Mouse (Mus musculus) kidney, embryonic 16.5 days (tissue): ENCODE measurements around the gene Spock2. TPM values are rescaled to one million over a fixed set of nuclear protein-coding genes. Genes with fewer than 3 reads are reported as not detected.

ENCODE experiments used
- ATAC-seq: fragments of 200-750 bp; cut with Nextera tagmentation; 2 replicates; pipeline ENCODE4 v1.8.0; 2017; ENCODE audit warnings: moderate TSS enrichment; ENCODE audit not compliant: low FRiP score, low TSS enrichment
- H3K27ac ChIP-seq: fragments of 300-500 bp; sonication (generic); 2 replicates; pipeline ENCODE4 v1.5.1; 2014; ENCODE audit warnings: low read length
- H3K27me3 ChIP-seq: fragments of 300-500 bp; sonication (generic); 2 replicates; pipeline ENCODE4 v1.6.1; 2014; ENCODE audit warnings: low read length, control low read depth, mixed read lengths; ENCODE audit not compliant: insufficient read depth
- H3K36me3 ChIP-seq: fragments of 300-500 bp; sonication (generic); 2 replicates; pipeline ENCODE4 v1.6.1; 2014; ENCODE audit warnings: low read length, control low read depth, mixed read lengths; ENCODE audit not compliant: insufficient read depth
- H3K4me1 ChIP-seq: fragments of 300-500 bp; sonication (generic); 2 replicates; pipeline ENCODE4 v1.6.1; 2014; ENCODE audit warnings: low read length, control low read depth, mixed read lengths; ENCODE audit not compliant: insufficient read depth
- H3K4me2 ChIP-seq: fragments of 300-500 bp; sonication (generic); replicated peaks from 2 replicates; pipeline ENCODE4 v1.6.1; 2014; ENCODE audit warnings: low read depth, low read length
- H3K4me3 ChIP-seq: fragments of 300-500 bp; sonication (generic); 2 replicates; pipeline ENCODE4 v1.5.1; 2014; ENCODE audit warnings: mild to moderate bottlenecking, low read length
- H3K9ac ChIP-seq: fragments of 300-500 bp; sonication (generic); replicated peaks from 2 replicates; pipeline ENCODE4 v1.6.1; 2014; ENCODE audit warnings: low read length
- H3K9me3 ChIP-seq: fragments of 300-500 bp; sonication (generic); 2 replicates; pipeline ENCODE4 v1.6.1; 2016; ENCODE audit warnings: low read length, control low read depth
- WGBS: fragments of 180-500 bp; shearing (Covaris S2); extraction: QIAGEN DNeasy Blood & Tissue Kit; methylation state at CpG from one replicate; pipeline ENCODE4 v1.1.7; 2014; 5-methylcytosine and 5-hydroxymethylcytosine counted together
- polyA plus RNA-seq: library from polyadenylated mRNA; unstranded; fragments of >200 nt; fragmentation: Nextera tagmentation; extraction: Ambion mirVana; gene quantifications from 2 replicates; pipeline ENCODE4 v1.2.1, GENCODE M21; 2015

Spock2 gene
- polyA plus RNA-seq, 1 experiment from 2014 or later = 47.1 TPM

DNA sequence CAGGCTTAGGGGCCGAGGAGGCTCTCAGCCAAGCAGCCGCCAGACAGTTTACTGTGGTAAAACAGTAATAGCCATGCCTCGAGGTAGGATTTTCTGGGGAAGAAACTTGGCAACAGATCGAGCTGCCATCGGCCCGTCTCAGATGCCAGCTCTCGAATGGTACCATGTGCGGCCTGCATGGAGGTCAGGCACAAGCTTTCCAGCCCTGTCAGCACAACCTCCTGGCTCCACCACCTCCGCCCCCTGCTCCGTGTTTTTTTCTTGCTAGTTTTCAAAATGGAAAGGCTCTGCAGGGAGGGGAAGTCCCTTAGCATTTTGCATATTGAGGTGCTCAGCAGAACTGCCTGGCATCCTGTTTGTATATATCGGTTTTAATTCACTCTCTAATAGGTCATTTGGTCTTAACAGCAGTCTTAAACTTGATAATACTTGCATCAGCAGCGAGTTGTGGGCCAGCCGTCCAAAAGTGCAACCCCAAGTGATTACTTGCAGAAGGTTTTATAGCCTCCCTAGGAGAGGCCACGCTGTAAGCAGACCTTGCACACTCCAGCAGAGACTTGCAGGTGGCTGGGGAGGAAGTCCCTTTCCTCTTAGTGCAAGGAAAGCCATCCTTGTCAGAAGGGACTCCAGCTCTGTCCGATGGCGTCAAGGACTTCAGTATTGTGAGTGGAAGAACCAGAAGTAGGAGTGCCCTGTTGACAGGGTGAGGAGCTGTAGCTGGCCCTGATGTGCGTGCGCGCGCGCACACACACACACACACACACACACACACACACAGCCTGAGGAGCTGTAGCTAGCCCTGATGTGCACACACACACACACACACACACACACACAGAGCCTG, 24.8 kb upstream of the Spock2 start:
- Histone ChIP-seq H3K4me2 (no peak overlapping the region), H3K9ac (no peak overlapping the region), H3K9me3 (no peaks in the 10 kb centered on the region), H3K36me3 (no peaks in the 10 kb centered on the region), H3K4me1 (peaks cover 50% of the 10 kb centered on the region), H3K27ac (peak overlapping the region; percentile 68), H3K27me3 (no peaks in the 10 kb centered on the region), H3K4me3 (no peak overlapping the region)
- ATAC-seq = 0 out of 2 replicates have a peak, but pooled peaks have one; percentile 12
- 34% methylated on average over 21 of the region's 21 CpGs for WGBS

DNA sequence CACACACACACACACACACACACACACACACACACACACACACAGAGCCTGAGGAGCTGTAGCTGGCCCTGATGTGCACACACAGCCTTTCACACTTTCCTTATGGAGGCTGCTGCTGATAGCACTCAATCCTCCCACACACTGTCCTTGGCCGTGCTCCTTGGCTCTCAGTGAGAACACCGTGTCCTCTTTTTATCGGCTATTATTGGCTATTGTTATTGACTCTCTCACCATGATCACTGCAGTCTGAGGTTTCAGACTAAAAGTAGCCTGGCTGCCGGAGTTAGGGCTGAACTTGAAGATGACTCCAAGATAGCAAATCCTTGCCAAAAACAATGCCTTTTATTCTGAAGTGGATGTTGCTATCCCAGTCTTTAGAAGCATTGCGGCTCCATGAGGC, 24.1 kb upstream of the Spock2 start:
- Histone ChIP-seq H3K27me3 (no peaks in the 10 kb centered on the region), H3K27ac (no peak overlapping the region; the same call in 1 of the 2 replicates), H3K4me2 (no peak overlapping the region), H3K4me3 (no peak overlapping the region), H3K36me3 (no peaks in the 10 kb centered on the region), H3K4me1 (peaks cover 50% of the 10 kb centered on the region), H3K9ac (no peak overlapping the region), H3K9me3 (no peaks in the 10 kb centered on the region)
- 30% methylated on average over 5 of the region's 5 CpGs for WGBS
- 0 out of 2 replicates have a peak, but pooled peaks have one; percentile 10 for ATAC-seq

DNA sequence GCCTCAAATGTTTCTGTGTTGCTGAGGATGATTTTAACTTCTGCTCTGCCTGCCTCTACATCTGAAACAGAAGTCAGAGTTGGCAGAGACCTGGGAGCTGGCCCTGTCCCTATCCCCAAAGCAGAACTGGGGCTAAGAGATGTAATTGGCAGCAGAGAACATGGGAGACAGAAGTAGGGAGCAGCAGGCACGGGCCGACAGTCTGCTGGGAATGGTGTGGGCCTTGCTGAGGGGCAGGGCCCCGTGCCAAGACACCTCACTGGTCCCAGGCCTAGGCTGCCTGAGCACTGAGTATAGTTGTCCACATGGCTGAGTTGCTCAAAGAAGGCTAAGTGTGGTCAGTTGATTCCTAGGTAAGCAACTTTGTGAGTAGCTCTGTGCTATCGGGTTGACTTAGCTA, 22.0 kb upstream of the Spock2 start:
- Histone ChIP-seq H3K4me3 (no peak overlapping the region), H3K27me3 (no peaks in the 10 kb centered on the region), H3K36me3 (no peaks in the 10 kb centered on the region), H3K27ac (no peak overlapping the region), H3K9ac (no peak overlapping the region), H3K9me3 (no peaks in the 10 kb centered on the region), H3K4me1 (peaks cover 31% of the 10 kb centered on the region), H3K4me2 (no peak overlapping the region)
- no peak for ATAC-seq
- 88% methylated on average over 4 of the region's 4 CpGs for WGBS

DNA sequence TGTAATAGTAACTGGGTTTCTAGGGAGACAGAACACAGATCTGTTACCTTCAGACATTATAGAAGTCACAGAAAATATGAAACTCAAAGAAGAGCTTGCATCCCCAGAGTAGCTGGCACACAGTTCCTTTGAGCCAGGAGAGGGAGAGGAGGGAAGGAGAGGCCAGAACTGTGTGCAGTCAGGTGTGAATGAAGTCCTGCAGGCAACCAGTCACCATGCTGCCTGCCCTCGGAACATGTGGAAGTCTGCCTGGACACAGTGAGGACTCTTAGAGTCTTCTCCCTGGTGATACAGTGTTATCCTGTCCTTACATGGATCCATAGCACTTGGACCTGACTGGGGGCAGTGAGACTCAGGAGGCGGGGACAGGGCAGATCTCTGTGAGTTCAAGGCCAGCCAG, 13.7 kb upstream of the Spock2 start:
- Histone ChIP-seq H3K4me1 (peaks cover 23% of the 10 kb centered on the region), H3K9ac (no peak overlapping the region), H3K36me3 (no peaks in the 10 kb centered on the region), H3K9me3 (no peaks in the 10 kb centered on the region), H3K27ac (no peak overlapping the region), H3K4me2 (no peak overlapping the region), H3K27me3 (no peaks in the 10 kb centered on the region), H3K4me3 (no peak overlapping the region)
- ATAC-seq = no peak
- 65% methylated on average over 2 of the region's 2 CpGs for WGBS

DNA sequence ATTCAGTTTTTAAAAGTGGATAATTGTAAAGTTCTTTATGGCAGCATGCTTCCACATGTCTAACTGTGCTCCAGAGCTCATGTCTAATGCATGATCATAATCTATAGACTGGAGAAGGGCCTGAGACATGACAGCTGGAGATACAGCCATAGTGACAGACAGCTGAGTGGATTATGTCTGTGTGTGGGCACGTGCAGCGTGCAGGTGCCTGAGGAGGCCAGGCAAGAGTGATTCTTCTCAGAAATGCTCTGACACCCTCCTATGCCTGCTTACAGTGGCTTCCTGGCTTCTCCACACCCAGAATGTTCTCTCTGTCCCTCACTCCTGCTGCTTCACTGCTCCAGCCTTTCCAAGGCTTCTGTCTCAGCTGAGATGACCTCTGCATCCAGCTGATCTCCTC, 12.3 kb upstream of the Spock2 start:
- Histone ChIP-seq H3K9ac (no peak overlapping the region), H3K4me2 (no peak overlapping the region), H3K4me3 (no peak overlapping the region), H3K27me3 (no peaks in the 10 kb centered on the region), H3K27ac (no peak overlapping the region), H3K9me3 (no peaks in the 10 kb centered on the region), H3K4me1 (peaks cover 37% of the 10 kb centered on the region), H3K36me3 (no peaks in the 10 kb centered on the region)
- WGBS = 86% methylated on average over 2 of the region's 2 CpGs
- no peak for ATAC-seq

DNA sequence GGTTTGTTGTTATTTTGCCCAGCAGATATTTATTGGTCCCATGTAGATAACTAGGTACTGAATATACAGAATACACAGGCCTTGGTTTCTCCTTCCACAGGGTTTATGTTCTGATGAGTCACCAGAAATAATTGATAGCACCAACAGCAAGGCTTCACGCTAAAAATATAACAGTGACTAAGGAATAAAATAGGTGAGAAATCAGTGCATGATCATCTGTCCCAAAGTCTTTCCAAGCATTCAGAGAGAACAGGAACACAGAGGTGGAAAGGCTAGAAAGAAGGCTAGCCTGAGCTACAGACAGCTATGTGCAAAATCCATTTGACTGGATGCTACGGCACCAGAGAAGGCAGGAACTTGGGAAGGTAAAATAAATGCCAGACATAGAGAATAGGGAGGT, 10.5 kb upstream of the Spock2 start:
- H3K27ac ChIP-seq = peak overlapping the region; percentile 63; the same call in 1 of the 2 replicates
- peaks cover 38% of the 10 kb centered on the region for H3K4me1 ChIP-seq
- H3K4me2 ChIP-seq = no peak overlapping the region
- 66% methylated on average over 2 of the region's 2 CpGs for WGBS
- no peaks in the 10 kb centered on the region for H3K27me3 ChIP-seq
- 0 out of 2 replicates have a peak, but pooled peaks cover under 1% of the 10 kb centered on the region for H3K36me3 ChIP-seq
- H3K9ac ChIP-seq = no peak overlapping the region
- ATAC-seq = no peak
- H3K9me3 ChIP-seq = no peaks in the 10 kb centered on the region
- no peak overlapping the region for H3K4me3 ChIP-seq

DNA sequence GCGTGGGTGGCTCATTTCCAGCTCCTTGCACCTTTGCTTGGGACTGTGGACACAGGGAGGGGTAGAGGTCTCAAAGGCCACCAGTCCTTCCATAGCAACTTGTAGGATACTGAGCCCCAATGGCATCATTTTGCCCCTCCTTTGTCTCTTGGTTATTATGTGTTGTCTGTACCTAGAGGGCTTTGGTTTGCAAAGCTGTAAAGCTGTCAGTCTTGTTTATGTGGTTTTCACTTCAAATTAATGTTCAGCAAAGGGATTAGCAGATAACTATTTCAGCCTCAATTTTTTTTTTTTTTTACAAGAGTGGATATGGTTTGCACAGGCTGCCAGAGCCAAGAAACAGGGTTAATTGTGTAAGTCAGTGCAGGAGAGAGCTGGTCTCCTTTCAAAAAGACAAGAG, 9.7 kb upstream of the Spock2 start:
- Histone ChIP-seq H3K9ac (no peak overlapping the region), H3K27me3 (no peaks in the 10 kb centered on the region), H3K27ac (peak overlapping the region; percentile 63), H3K36me3 (0 out of 2 replicates have a peak, but pooled peaks cover 4% of the 10 kb centered on the region), H3K4me3 (no peak overlapping the region), H3K9me3 (no peaks in the 10 kb centered on the region), H3K4me2 (no peak overlapping the region), H3K4me1 (peaks cover 38% of the 10 kb centered on the region)
- no peak for ATAC-seq
- WGBS = 22% methylated on average over 1 of the region's 1 CpGs

DNA sequence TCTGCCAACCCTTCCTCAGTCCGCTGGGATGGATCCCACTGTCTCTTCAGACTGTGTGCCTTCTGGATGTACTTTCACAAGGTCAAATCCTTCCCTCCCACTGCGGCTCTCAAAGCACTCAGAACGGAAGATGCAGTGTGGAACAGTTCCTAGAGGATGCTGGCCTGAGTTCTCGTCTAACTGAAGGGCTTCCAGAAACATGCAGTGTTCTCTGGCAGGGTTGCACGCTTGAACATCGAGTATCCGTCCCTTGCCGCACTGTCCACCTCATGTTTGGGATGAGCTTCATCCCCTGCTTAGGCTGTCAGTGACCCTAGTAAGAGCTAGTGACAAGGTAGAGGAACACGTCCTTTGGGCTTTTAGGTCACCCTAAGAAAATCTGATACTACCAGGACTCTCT, 8.9 kb upstream of the Spock2 start:
- 71% methylated on average over 9 of the region's 9 CpGs for WGBS
- no peak overlapping the region for H3K4me2 ChIP-seq
- no peak overlapping the region for H3K4me3 ChIP-seq
- H3K4me1 ChIP-seq = peaks cover 35% of the 10 kb centered on the region
- H3K9me3 ChIP-seq = no peaks in the 10 kb centered on the region
- no peak for ATAC-seq
- H3K9ac ChIP-seq = no peak overlapping the region
- H3K27me3 ChIP-seq = no peaks in the 10 kb centered on the region
- 0 out of 2 replicates have a peak, but pooled peaks cover 4% of the 10 kb centered on the region for H3K36me3 ChIP-seq
- peak overlapping the region; percentile 59 for H3K27ac ChIP-seq

DNA sequence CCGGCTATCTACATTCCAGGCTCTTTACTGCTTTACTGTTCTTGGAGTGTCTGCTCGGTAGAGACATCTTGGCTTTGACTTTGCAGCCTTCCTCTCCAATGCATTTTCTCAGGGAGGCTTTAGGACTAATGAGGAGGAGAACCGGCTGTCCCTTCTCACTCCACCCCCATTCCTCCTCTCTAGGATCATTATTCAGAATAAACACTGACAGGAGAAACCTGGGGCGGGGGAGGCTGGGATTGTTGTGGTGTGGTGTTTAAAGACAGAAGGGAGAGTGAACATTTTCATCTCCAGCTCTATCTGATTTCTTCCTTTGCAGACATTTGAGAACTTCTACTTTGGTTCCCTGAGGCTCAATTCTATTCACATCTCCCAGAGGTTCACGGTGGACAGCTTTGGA, 8.2 kb upstream of the Spock2 start:
- ATAC-seq = 0 out of 2 replicates have a peak, but pooled peaks have one; percentile 10
- H3K4me3 ChIP-seq = no peak overlapping the region
- H3K27ac ChIP-seq = peak overlapping the region; percentile 31
- no peaks in the 10 kb centered on the region for H3K27me3 ChIP-seq
- 33% methylated on average over 5 of the region's 5 CpGs for WGBS
- H3K36me3 ChIP-seq = 0 out of 2 replicates have a peak, but pooled peaks cover 4% of the 10 kb centered on the region
- no peak overlapping the region for H3K4me2 ChIP-seq
- H3K9me3 ChIP-seq = no peaks in the 10 kb centered on the region
- no peak overlapping the region for H3K9ac ChIP-seq
- H3K4me1 ChIP-seq = peaks cover 30% of the 10 kb centered on the region
